Mouse (Mus musculus): ENCODE measurements around the gene Pafah1b3. TPM values are rescaled to one million over a fixed set of nuclear protein-coding genes. Genes with fewer than 3 reads are reported as not detected.

Pafah1b3 gene
- polyA plus RNA-seq, 1 experiment from 2014 or later, result 246 TPM

DNA sequence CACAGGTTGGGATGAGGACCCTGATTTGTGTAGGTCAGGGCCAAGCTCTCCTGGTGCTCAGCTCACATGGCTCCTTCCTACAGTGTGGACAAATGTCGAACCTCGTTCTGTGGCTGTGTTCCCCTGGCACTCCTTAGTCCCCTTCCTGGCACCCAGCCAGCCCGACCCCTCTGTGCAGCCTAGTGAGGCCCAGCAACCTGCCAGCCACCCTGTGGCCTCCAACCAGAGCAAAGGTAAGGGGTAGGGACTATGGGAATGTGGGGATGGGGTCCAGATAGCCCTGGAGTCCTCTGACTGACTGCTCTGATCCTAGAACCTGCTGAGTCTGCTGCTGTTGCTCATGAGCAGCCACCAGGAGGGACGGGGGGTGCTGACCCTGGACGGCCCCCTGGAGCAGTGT lies 13.0 kb downstream of the Pafah1b3 start:
- no peak for DNase-seq (ENCODE audit: extremely low spot score, low spot score)
- peaks cover 56% of the 10 kb centered on the region for H3K36me3 ChIP-seq (replicated peaks)
- H3K27ac ChIP-seq, result peak overlapping the region; percentile 49; the same call in 1 of the 2 replicates
- H3K4me1 ChIP-seq, result peaks cover 54% of the 10 kb centered on the region
- peak overlapping the region; percentile 90; the same call in 1 of the 2 replicates for H3K4me3 ChIP-seq
- no peaks in the 10 kb centered on the region for H3K27me3 ChIP-seq (ENCODE audit: poor library complexity, severe bottlenecking)
- H3K9me3 ChIP-seq, result peaks cover 9% of the 10 kb centered on the region; the same call in 1 of the 2 replicates
- 96% methylated on average over 5 of the region's 5 CpGs for WGBS

DNA sequence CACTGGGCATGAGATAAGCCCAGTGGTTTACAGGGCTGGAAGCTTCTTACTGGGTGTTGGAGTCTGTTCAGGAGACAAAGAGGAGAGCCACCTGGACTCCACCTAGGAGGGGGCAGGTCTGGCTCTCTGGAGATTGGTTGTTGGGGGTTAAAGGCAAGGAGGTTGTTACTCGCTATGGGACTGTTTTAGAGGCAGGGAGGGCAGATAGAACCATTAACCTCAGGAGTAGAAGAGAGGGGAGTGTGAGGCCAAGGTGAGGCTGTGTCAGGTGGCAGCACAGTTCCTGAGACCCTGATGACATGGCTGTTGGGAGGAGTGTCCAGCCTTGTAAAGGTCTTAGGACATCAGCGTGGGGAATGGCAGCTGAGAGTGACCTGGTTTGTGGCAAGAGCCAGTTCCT lies 13.6 kb downstream of the Pafah1b3 start:
- 86% methylated on average over 2 of the region's 2 CpGs for WGBS
- Histone ChIP-seq H3K27ac (peak overlapping the region; percentile 98), H3K4me1 (peaks cover 60% of the 10 kb centered on the region), H3K36me3 (replicated peaks) (peaks cover 50% of the 10 kb centered on the region), H3K4me3 (peak overlapping the region; percentile 90), H3K9me3 (peaks cover 3% of the 10 kb centered on the region; the same call in 1 of the 2 replicates), H3K27me3 (ENCODE audit: poor library complexity, severe bottlenecking) (no peaks in the 10 kb centered on the region)
- DNase-seq (ENCODE audit: extremely low spot score, low spot score), result no peak

DNA sequence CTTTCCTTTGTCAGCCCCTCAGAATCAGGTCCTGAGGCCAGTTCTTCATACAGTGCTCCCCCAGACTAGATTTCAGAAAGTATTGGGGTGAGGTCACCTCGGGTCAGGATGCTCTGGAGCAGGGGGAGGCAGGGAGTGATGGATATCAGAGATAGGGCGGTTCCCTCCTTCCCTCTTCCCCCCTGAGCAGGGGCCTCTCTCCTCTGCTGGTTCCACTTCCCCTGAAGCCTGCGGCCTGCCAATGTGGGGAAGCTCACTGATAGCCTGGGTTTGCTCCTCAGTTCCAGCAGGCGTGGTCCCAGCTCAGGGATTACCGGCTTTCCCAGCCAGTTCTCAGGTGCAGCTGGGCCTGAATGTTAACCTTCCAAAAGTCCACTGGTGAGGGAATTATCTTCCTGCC lies 14.1 kb downstream of the Pafah1b3 start:
- Histone ChIP-seq H3K4me1 (peaks cover 65% of the 10 kb centered on the region), H3K27me3 (ENCODE audit: poor library complexity, severe bottlenecking) (no peaks in the 10 kb centered on the region), H3K36me3 (replicated peaks) (peaks cover 44% of the 10 kb centered on the region), H3K27ac (peak overlapping the region; percentile 98), H3K4me3 (peak overlapping the region; percentile 90), H3K9me3 (no peaks in the 10 kb centered on the region)
- WGBS, result 22% methylated on average over 5 of the region's 5 CpGs
- DNase-seq (ENCODE audit: extremely low spot score, low spot score), result no peak

DNA sequence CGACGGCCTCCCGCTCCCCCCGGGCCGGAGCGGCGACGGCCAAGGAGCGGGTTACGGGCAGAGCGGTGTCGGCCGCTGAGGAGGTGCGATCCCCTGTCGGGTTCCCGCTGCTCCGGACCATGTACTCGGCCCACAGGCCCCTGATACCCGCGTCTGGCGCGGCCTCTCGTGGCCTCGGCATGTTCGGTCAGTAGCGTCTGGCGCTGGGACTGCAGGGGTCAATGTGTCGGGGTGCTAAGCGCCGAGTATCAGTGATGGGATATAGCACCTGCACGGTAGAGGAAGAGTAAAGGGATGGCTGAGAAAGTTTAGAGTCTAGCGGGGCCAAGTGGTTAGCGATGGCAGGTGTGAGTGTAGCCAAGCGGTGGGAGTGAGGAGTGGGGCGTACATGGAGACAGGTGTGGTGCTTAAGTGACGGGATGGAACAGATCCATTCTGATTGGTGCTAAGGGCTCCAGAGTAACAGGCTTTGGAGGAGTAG lies 15.0 kb downstream of the Pafah1b3 start:
- Histone ChIP-seq H3K4me1 (peaks cover 72% of the 10 kb centered on the region), H3K9me3 (no peaks in the 10 kb centered on the region), H3K27me3 (ENCODE audit: poor library complexity, severe bottlenecking) (no peaks in the 10 kb centered on the region), H3K4me3 (peak overlapping the region; percentile 90), H3K36me3 (replicated peaks) (peaks cover 36% of the 10 kb centered on the region), H3K27ac (peak overlapping the region; percentile 98)
- under 1% methylated on average over 36 of the region's 36 CpGs for WGBS
- peak; percentile 71 for DNase-seq (ENCODE audit: extremely low spot score, low spot score)

DNA sequence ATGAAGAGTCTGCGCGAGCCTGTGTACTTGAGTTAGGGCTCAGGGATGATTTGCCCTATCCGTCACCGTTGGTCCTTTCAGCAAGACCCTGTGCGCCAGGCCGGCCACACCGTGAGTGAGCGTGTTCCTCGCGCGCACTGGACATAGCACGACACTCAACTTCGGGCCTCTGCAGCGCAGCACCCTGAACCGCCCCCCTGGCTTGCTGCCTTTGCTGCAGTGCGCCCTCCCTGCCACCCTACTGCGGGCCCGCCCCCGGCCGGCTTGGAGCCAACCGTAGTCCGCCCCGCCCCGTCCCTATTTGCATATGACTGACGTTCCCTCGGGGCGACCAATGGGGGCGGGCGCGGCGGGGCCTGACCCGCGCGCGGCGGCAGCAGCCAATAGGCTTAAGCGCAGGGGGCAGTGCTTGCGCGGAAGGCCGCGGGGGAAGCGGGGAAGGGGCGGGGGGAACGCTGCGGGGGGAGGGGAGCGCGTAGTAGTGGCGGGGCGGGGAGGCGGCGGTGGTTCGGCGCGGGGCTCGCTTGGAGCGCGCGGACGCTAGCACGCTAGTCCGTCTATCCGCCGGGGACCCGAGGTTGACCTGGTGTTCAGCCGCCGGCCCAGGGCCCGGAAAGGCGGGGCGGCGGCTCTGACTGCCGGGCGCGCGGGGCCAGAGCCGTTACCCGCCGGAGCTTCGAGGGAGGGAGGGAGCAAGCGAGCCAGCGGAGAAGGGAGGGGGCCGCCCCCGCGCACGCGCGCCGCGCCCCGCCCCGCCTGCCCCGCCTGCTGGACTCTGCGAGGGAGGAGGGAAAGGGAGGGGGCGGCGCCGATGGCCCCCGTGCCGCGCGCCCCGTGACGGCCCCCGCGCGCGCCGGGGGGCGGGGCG lies 15.8 kb downstream of the Pafah1b3 start:
- Histone ChIP-seq H3K4me3 (peak overlapping the region; percentile 90), H3K9me3 (no peaks in the 10 kb centered on the region), H3K4me1 (peaks cover 80% of the 10 kb centered on the region), H3K27ac (peak overlapping the region; percentile 98), H3K36me3 (replicated peaks) (peaks cover 28% of the 10 kb centered on the region), H3K27me3 (ENCODE audit: poor library complexity, severe bottlenecking) (no peaks in the 10 kb centered on the region)
- WGBS, result under 1% methylated on average over 80 of the region's 108 CpGs
- DNase-seq (ENCODE audit: extremely low spot score, low spot score), result peak; percentile 96

DNA sequence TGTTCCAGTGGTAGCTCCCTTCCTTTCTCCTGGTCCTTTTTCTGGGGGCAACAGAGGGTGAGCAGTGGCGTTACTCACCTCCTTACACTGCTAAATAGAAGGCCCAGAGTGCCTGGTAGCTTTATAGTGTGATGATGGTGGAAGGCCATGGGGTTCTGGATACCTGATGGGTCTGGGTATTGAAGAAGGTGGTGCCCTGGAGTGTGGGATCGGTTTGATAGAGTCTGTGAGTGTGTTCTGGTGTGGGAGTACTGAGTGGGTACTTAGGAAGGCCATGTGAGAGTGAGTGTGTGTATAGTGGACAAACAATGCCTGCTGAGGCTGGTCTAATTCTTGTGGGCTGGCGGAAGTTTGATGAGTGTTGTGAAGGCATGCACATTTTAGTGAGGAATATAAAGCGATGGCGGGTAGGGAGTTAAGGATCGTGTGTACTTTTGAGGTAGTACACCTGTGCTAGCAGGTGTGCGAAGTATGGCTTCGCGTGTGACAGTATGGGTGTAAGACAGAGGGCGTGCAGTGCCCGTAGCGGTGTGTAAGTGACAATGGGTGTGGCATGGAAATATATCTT lies 16.5 kb downstream of the Pafah1b3 start:
- H3K4me1 ChIP-seq, result peaks cover 85% of the 10 kb centered on the region
- WGBS, result 27% methylated on average over 12 of the region's 12 CpGs

DNA sequence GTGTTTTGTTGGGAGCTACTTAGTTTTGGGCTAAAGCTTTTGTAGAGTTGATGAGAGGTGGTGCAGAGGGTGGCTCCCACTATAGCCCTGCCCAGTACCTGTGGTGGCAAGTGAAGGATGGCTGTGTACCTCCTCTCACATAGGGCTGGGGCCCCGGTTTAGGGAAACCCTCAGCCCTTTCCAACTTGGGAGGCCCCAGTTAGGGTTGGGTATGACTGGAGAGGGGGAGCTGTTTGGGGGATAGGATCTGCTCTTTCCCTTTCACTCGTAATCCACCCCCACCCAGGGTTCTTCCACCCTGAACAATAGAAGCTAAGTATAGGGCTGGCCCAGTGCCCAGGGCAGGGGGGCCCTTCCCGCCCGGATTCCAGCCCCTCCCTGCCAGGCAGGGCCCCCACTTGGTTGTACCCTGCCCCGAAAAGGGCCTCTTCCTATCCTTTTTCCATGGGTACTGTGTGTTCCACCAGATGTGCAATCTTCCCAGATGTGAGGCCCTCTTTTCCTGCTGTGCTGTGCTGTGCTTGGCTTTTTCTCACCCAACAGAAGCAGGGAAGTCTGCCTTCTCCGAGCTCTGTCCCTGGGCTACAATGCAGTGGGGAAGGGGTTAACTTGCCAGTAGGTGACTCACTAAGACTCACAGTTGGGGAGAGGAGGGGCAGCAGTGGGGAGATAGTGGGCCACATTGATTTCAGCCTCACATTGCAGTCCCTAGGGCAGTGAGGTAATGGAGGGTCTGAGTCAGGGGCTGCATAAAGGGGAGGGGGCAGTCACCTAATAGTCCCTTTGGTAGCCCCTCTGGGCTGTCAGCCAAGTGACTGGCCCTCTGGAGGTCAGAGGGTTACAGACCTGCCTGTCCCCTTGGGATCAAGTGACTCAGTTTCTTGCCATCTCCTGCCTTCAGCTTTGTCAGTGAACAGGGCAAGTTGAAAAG lies 17.7 kb downstream of the Pafah1b3 start:
- Histone ChIP-seq H3K36me3 (replicated peaks) (peaks cover 9% of the 10 kb centered on the region), H3K4me1 (peaks cover 89% of the 10 kb centered on the region), H3K9me3 (no peaks in the 10 kb centered on the region), H3K27me3 (ENCODE audit: poor library complexity, severe bottlenecking) (no peaks in the 10 kb centered on the region), H3K27ac (peak overlapping the region; percentile 98), H3K4me3 (peak overlapping the region; percentile 90)
- WGBS, result 2% methylated on average over 6 of the region's 6 CpGs
- peak; percentile 44 for DNase-seq (ENCODE audit: extremely low spot score, low spot score)

More for the DNA sequence above, 16.5 kb downstream of the Pafah1b3 start:
- no peak for DNase-seq (ENCODE audit: extremely low spot score, low spot score)
- Histone ChIP-seq H3K36me3 (replicated peaks) (peaks cover 20% of the 10 kb centered on the region), H3K9me3 (no peaks in the 10 kb centered on the region), H3K27me3 (ENCODE audit: poor library complexity, severe bottlenecking) (no peaks in the 10 kb centered on the region), H3K27ac (peak overlapping the region; percentile 98), H3K4me3 (peak overlapping the region; percentile 90)

DNA sequence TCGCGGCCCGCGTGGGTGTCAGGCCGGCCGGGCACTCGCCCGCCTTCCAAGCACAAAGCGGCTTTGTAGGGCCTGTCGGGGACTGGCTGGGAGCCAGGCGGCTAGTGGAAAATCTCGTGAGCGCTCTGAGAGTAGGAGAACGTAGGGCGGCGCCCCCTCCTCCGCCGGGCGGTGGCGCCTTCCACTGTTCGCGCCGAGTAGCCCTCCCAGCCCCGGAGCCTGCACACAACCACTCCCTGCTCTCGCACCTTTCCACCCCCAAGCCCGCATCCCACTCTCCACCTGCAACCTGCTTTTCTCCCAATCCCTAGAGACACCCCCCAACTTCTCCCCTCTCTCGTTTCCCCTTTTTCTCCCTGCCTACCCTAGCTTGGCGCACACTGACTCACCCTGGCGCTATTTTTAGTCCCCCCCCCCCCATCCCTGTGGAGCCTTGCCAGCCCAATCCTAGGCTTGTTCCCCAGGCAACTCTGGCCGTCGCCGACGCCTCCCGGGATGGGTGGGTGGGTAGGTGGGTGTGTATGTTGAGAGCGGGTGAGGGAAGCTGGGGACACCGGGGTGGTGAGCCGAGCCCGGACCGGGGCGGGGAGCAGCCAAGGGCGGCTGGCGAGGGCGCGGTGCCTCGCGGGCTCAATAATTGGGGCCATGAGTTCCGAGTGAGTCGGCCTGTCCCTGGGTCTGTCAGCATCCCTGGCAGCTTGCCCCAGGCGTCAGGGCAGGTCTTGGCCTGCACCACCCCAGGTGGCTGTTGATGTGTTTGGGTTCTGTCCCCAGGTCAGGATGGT lies 18.5 kb downstream of the Pafah1b3 start:
- Histone ChIP-seq H3K27me3 (ENCODE audit: poor library complexity, severe bottlenecking) (no peaks in the 10 kb centered on the region), H3K36me3 (replicated peaks) (peaks cover under 1% of the 10 kb centered on the region; the same call in 1 of the 2 replicates), H3K27ac (peak overlapping the region; percentile 98), H3K4me3 (peak overlapping the region; percentile 90), H3K9me3 (no peaks in the 10 kb centered on the region), H3K4me1 (peaks cover 87% of the 10 kb centered on the region)
- WGBS, result under 1% methylated on average over 45 of the region's 49 CpGs
- peak; percentile 84 for DNase-seq (ENCODE audit: extremely low spot score, low spot score)

DNA sequence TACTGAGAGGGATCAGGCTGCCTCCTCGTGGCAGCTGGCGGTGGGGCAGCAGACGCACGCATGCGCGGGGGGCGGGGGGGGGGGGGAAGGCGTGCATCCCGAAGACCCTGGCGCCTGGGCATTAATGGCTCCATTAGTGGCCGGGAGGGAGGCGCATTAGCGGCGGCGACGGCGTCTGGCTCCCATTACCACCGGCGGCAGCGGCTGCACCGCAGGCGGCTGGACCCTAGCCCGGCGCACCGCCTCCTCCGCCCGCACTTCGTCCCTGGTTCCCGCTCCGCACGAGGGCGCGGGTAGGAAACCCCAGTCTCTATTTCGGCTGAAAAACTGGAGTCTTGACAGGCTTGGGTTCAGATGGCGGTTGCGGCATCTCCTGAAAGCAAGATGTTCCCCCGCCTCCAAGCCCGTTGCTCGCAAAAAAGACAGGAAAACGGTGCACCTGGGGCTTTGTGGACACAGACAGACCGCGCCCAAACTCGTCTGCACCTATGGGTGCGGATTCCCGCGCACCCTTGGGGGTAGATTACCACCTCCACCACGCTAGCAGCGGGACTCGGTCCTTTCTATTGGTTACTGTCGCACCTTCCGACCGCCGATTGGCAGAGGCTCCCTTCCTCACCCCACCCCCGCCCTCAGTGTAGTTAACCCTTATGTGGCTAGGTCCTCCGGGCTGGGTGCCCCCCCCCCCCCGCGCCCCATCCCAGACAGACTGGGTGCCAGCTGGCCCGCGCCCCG lies 19.3 kb downstream of the Pafah1b3 start:
- Histone ChIP-seq H3K4me3 (peak overlapping the region; percentile 90), H3K36me3 (replicated peaks) (peaks cover 3% of the 10 kb centered on the region), H3K9me3 (no peaks in the 10 kb centered on the region), H3K4me1 (peaks cover 83% of the 10 kb centered on the region), H3K27me3 (ENCODE audit: poor library complexity, severe bottlenecking) (no peaks in the 10 kb centered on the region), H3K27ac (peak overlapping the region; percentile 98)
- DNase-seq (ENCODE audit: extremely low spot score, low spot score), result peak; percentile 89
- WGBS, result under 1% methylated on average over 58 of the region's 60 CpGs

DNA sequence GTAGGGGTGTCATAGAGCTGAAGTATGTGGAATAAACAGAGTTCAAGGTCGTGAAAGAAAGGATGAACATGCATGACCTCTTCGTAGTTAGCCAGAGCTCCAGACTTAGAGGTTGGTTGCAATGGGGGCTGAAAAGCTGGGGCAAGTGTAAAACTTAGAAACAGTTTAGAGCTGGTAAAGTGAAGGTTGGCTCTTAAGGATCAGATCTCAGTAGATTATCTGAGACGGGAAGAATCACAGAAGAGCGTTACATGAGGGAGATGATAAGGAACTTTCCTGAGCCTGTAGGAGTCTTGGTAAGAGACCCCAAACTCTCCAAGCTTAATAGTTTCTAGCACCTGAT lies 19.8 kb downstream of the Pafah1b3 start:
- H3K9me3 ChIP-seq, result no peaks in the 10 kb centered on the region
- H3K27me3 ChIP-seq (ENCODE audit: poor library complexity, severe bottlenecking), result no peaks in the 10 kb centered on the region
- WGBS, result 20% methylated on average over 4 of the region's 4 CpGs
- no peak for DNase-seq (ENCODE audit: extremely low spot score, low spot score)
- H3K36me3 ChIP-seq (replicated peaks), result peaks cover 8% of the 10 kb centered on the region
- peak overlapping the region; percentile 90 for H3K4me3 ChIP-seq
- H3K27ac ChIP-seq, result peak overlapping the region; percentile 98
- peaks cover 82% of the 10 kb centered on the region for H3K4me1 ChIP-seq

DNA sequence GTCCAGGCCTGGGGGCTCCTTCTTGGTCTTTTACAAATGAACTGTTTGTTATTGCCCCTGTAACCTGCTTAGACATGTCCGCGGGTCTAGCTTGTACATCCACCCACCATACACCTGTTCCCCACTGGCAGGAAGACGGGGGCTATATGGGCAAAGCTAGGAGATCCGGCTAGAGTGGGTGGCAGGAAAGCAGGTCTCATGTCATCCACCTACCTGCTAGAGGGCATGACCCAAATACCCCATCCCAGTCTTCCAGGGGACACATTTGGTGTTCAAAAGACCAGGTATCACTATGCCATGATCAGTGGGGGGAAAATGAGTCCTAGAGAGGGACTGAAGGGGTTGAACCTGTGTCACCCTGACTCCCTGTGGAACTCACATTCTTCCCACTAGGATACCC lies 20.4 kb downstream of the Pafah1b3 start:
- H3K27me3 ChIP-seq (ENCODE audit: poor library complexity, severe bottlenecking), result no peaks in the 10 kb centered on the region
- peaks cover 14% of the 10 kb centered on the region for H3K36me3 ChIP-seq (replicated peaks)
- 86% methylated on average over 4 of the region's 4 CpGs for WGBS
- DNase-seq (ENCODE audit: extremely low spot score, low spot score), result no peak
- H3K9me3 ChIP-seq, result no peaks in the 10 kb centered on the region
- peaks cover 77% of the 10 kb centered on the region for H3K4me1 ChIP-seq
- H3K27ac ChIP-seq, result peak overlapping the region; percentile 98
- H3K4me3 ChIP-seq, result peak overlapping the region; percentile 90

Measured in forebrain, embryonic 10.5 days (tissue).